Mouse (Mus musculus) stomach, embryonic 14.5 days (tissue): ENCODE results near the gene Gm13275. TPM values are rescaled to one million over a fixed set of nuclear protein-coding genes. Genes with fewer than 3 reads are reported as not detected.
"Not testable (repeated sequence)": the region's sequence is repeated elsewhere in the genome, so short reads cannot be mapped to it uniquely, and the experiment has no call there.

Experiments
- ATAC-seq: fragments of 200-750 bp; cut with Nextera tagmentation; 2 replicates; pipeline ENCODE4 v1.8.0; 2017; ENCODE audit warnings: low read depth, moderate TSS enrichment; ENCODE audit not compliant: insufficient number of reproducible peaks, insufficient read depth, low FRiP score
- H3K27ac ChIP-seq: fragments of 300-500 bp; sonication (generic); 2 replicates; pipeline ENCODE4 v1.5.1; 2014; ENCODE audit warnings: mild to moderate bottlenecking, low read length, moderate library complexity, mixed read lengths
- H3K27me3 ChIP-seq: fragments of 300-500 bp; sonication (generic); 2 replicates; pipeline ENCODE4 v1.6.1; 2014; ENCODE audit warnings: low read length, control low read depth, mixed read lengths; ENCODE audit not compliant: control insufficient read depth, insufficient read depth
- H3K36me3 ChIP-seq: fragments of 300-500 bp; sonication (generic); 2 replicates; pipeline ENCODE4 v1.6.1; 2014; ENCODE audit warnings: mild to moderate bottlenecking, control low read depth, low read length, moderate library complexity, mixed read lengths; ENCODE audit not compliant: control insufficient read depth, insufficient read depth
- H3K4me1 ChIP-seq: fragments of 300-500 bp; sonication (generic); 2 replicates; pipeline ENCODE4 v1.6.1; 2014; ENCODE audit warnings: low read length, control low read depth, mixed read lengths; ENCODE audit not compliant: control insufficient read depth, insufficient read depth
- H3K4me2 ChIP-seq: fragments of 300-500 bp; sonication (generic); replicated peaks from 2 replicates; pipeline ENCODE4 v1.6.1; 2014; ENCODE audit warnings: low read depth, low read length, control low read depth
- H3K4me3 ChIP-seq: fragments of 300-500 bp; sonication (generic); 2 replicates; pipeline ENCODE4 v1.5.1; 2014; ENCODE audit warnings: low read depth, low read length, control low read depth
- H3K9ac ChIP-seq: fragments of 300-500 bp; sonication (generic); replicated peaks from 2 replicates; pipeline ENCODE4 v1.6.1; 2014; ENCODE audit warnings: low read depth, mild to moderate bottlenecking, control low read depth, low read length, moderate library complexity, mixed read lengths
- H3K9me3 ChIP-seq: fragments of 300-500 bp; sonication (generic); 2 replicates; pipeline ENCODE4 v1.6.1; 2016; ENCODE audit warnings: low read depth, low read length, control low read depth; ENCODE audit not compliant: control insufficient read depth
- WGBS: fragments of 180-500 bp; shearing (Covaris S2); extraction: QIAGEN DNeasy Blood & Tissue Kit; methylation state at CpG from one replicate; pipeline ENCODE4 v1.1.7; 2014; 5-methylcytosine and 5-hydroxymethylcytosine counted together
- polyA plus RNA-seq: library from polyadenylated mRNA; unstranded; fragments of >200 nt; fragmentation: Nextera tagmentation; extraction: Ambion mirVana; gene quantifications from 2 replicates; pipeline ENCODE4 v1.2.1, GENCODE M21; 2014

Gene Gm13275
- polyA plus RNA-seq, 1 experiment from 2014 or later = not detected

DNA sequence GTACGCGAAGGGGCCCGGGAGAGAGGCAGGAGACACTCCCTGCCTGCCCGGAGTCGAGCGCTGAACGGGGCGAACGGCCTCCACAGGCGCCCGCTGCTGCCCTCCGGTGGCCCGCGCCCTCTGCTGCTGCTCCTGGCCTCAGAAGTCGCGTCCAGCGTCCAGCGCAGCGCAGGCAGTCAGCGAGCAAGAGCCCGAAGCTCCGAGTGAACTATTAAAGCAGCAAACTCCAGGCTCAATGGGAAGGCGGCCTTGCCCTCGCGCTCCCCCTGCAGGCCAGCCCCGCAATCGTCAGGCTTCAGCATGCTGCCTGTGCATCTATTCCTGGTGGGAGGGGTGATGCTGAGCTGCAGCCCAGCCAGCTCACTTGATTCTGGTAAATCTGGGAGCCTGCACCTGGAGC, 8.9 kb upstream of the Gm13275 start, which contains the start of gene Gm13276:
Gene Gm13276, plus strand, starts transcription at position 301 of the 400 bp plus-strand sequence.
- H3K27ac ChIP-seq, H3K36me3 ChIP-seq, H3K9ac ChIP-seq, H3K4me3 ChIP-seq, H3K27me3 ChIP-seq, H3K4me1 ChIP-seq, H3K9me3 ChIP-seq, H3K4me2 ChIP-seq, ATAC-seq: not testable (repeated sequence)
- no CpG with 5 or more reads among the region's 27 CpGs for WGBS

DNA sequence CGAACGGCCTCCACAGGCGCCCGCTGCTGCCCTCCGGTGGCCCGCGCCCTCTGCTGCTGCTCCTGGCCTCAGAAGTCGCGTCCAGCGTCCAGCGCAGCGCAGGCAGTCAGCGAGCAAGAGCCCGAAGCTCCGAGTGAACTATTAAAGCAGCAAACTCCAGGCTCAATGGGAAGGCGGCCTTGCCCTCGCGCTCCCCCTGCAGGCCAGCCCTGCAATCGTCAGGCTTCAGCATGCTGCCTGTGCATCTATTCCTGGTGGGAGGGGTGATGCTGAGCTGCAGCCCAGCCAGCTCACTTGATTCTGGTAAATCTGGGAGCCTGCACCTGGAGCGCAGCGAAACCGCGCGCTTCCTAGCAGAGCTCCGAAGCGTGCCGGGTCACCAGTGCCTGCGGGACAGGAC, 5.9 kb upstream of the Gm13275 start, which contains the start of gene Gm13277:
Gene Gm13277, plus strand, starts transcription at position 231 of the 400 bp plus-strand sequence.
- not testable (repeated sequence) for H3K4me1 ChIP-seq, H3K27me3 ChIP-seq

DNA sequence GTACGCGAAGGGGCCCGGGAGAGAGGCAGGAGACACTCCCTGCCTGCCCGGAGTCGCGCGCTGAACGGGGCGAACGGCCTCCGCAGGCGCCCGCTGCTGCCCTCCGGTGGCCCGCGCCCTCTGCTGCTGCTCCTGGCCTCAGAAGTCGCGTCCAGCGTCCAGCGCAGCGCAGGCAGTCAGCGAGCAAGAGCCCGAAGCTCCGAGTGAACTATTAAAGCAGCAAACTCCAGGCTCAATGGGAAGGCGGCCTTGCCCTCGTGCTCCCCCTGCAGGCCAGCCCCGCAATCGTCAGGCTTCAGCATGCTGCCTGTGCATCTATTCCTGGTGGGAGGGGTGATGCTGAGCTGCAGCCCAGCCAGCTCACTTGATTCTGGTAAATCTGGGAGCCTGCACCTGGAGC, 3.0 kb upstream of the Gm13275 start, which contains the start of gene Gm13278:
Gene Gm13278, plus strand, starts transcription at position 301 of the 400 bp plus-strand sequence.
- H3K9me3 ChIP-seq, H3K27ac ChIP-seq, H3K4me1 ChIP-seq, H3K27me3 ChIP-seq, H3K9ac ChIP-seq, H3K4me3 ChIP-seq, H3K4me2 ChIP-seq, ATAC-seq, H3K36me3 ChIP-seq: not testable (repeated sequence)
- no CpG with 5 or more reads among the region's 28 CpGs for WGBS

More for the DNA sequence above, 5.9 kb upstream of the Gm13275 start, which contains the start of gene Gm13277:
- not testable (repeated sequence) for H3K27ac ChIP-seq, H3K9ac ChIP-seq, H3K9me3 ChIP-seq, H3K4me2 ChIP-seq, H3K36me3 ChIP-seq, H3K4me3 ChIP-seq, ATAC-seq
- WGBS = 0% methylated on average over 4 of the region's 28 CpGs

DNA sequence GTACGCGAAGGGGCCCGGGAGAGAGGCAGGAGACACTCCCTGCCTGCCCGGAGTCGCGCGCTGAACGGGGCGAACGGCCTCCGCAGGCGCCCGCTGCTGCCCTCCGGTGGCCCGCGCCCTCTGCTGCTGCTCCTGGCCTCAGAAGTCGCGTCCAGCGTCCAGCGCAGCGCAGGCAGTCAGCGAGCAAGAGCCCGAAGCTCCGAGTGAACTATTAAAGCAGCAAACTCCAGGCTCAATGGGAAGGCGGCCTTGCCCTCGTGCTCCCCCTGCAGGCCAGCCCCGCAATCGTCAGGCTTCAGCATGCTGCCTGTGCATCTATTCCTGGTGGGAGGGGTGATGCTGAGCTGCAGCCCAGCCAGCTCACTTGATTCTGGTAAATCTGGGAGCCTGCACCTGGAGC, 2.8 kb downstream of the Gm13275 start, which contains the start of gene Gm13279:
Gene Gm13279, plus strand, starts transcription at position 301 of the 400 bp plus-strand sequence.
- not testable (repeated sequence) for H3K9me3 ChIP-seq, H3K27me3 ChIP-seq, H3K36me3 ChIP-seq, H3K4me2 ChIP-seq, H3K9ac ChIP-seq, H3K4me1 ChIP-seq, ATAC-seq, H3K4me3 ChIP-seq, H3K27ac ChIP-seq
- WGBS = no CpG with 5 or more reads among the region's 28 CpGs

DNA sequence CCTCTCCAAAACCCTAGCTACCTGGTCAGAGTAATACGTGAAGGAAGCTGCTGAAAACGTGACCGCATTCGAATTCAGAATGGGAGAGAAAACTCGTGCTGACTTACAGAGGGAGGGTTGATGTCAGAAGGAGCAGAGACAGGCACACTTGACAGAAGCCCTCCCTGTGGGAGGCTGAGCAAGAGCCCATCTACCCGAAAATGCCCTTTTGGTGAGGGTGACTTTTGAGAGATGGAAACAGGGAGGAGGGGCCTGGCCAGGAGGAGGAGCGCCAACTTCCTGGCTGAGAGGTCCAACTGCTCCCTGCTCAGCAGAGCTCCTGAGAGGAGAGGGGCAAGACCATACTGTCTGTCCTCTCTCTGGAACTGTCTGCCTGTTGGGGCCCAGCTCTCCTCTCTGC, 5.1 kb downstream of the Gm13275 start, which contains the start of gene Gm13285:
Gene Gm13285, plus strand, starts transcription at position 301 of the 400 bp plus-strand sequence.
- H3K36me3 ChIP-seq, H3K27me3 ChIP-seq, H3K9ac ChIP-seq, H3K4me1 ChIP-seq, H3K4me2 ChIP-seq, H3K27ac ChIP-seq, ATAC-seq, H3K4me3 ChIP-seq, H3K9me3 ChIP-seq: not testable (repeated sequence)
- 25% methylated on average over 1 of the region's 7 CpGs for WGBS

DNA sequence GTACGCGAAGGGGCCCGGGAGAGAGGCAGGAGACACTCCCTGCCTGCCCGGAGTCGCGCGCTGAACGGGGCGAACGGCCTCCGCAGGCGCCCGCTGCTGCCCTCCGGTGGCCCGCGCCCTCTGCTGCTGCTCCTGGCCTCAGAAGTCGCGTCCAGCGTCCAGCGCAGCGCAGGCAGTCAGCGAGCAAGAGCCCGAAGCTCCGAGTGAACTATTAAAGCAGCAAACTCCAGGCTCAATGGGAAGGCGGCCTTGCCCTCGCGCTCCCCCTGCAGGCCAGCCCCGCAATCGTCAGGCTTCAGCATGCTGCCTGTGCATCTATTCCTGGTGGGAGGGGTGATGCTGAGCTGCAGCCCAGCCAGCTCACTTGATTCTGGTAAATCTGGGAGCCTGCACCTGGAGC, 8.7 kb downstream of the Gm13275 start, which contains the start of gene Gm13287:
Gene Gm13287, plus strand, starts transcription at position 301 of the 400 bp plus-strand sequence.
- H3K4me1 ChIP-seq, H3K4me2 ChIP-seq, H3K36me3 ChIP-seq, H3K27me3 ChIP-seq, H3K27ac ChIP-seq, H3K9ac ChIP-seq, ATAC-seq, H3K9me3 ChIP-seq, H3K4me3 ChIP-seq: not testable (repeated sequence)
- WGBS = no CpG with 5 or more reads among the region's 29 CpGs

DNA sequence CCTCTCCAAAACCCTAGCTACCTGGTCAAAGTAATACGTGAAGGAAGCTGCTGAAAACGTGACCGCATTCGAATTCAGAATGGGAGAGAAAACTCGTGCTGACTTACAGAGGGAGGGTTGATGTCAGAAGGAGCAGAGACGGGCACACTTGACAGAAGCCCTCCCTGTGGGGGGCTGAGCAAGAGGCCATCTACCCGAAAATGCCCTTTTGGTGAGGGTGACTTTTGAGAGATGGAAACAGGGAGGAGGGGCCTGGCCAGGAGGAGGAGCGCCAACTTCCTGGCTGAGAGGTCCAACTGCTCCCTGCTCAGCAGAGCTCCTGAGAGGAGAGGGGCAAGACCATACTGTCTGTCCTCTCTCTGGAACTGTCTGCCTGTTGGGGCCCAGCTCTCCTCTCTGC, 10.9 kb downstream of the Gm13275 start, which contains the start of gene Gm13288:
Gene Gm13288, plus strand, starts transcription at position 301 of the 400 bp plus-strand sequence.
- H3K4me3 ChIP-seq, H3K9me3 ChIP-seq, ATAC-seq, H3K4me2 ChIP-seq, H3K27me3 ChIP-seq, H3K36me3 ChIP-seq, H3K27ac ChIP-seq, H3K9ac ChIP-seq, H3K4me1 ChIP-seq: not testable (repeated sequence)
- WGBS = no CpG with 5 or more reads among the region's 8 CpGs

DNA sequence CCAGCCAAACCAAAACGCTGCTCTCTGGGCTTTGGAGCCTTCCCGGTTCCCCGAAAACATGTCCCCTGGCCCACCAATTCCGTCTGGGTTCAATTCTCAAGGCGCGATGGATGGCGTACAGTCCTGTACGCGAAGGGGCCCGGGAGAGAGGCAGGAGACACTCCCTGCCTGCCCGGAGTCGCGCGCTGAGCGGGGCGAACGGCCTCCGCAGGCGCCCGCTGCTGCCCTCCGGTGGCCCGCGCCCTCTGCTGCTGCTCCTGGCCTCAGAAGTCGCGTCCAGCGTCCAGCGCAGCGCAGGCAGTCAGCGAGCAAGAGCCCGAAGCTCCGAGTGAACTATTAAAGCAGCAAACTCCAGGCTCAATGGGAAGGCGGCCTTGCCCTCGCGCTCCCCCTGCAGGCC, 11.5 kb downstream of the Gm13275 start:
- H3K36me3 ChIP-seq, ATAC-seq, H3K9me3 ChIP-seq, H3K9ac ChIP-seq, H3K4me1 ChIP-seq, H3K4me3 ChIP-seq, H3K27me3 ChIP-seq, H3K4me2 ChIP-seq, H3K27ac ChIP-seq: not testable (repeated sequence)
- no CpG with 5 or more reads among the region's 34 CpGs for WGBS

DNA sequence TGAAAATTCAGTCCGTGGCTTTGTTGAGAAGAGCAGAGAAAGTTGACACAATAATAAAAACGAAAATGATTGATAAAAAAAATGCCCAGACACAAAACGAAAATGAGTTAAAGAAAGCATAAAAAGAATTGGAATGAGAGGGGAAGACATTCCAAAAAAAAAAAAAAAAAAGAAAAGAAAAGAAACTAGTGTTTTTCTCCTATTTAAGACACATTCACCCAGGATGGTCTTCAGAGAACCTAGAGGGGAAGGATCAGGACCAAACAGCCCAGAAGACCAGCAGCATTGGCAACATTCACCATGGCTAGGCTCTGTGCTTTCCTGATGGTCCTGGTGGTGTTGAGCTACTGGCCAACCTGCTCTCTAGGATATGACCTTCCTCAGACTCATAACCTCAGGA, 21.6 kb downstream of the Gm13275 start, which contains the start of gene Ifna7:
Gene Ifna7, plus strand, starts transcription at position 301 of the 400 bp plus-strand sequence.
- no peaks in the 10 kb centered on the region for H3K9me3 ChIP-seq
- 52% methylated on average over 3 of the region's 3 CpGs for WGBS

More for the DNA sequence above, 21.6 kb downstream of the Gm13275 start, which contains the start of gene Ifna7:
- no peak within 1 kb of the TSS for H3K4me2 ChIP-seq
- no peak for ATAC-seq
- H3K4me3 ChIP-seq = no peak within 1 kb of the TSS
- no peaks in the 10 kb centered on the region for H3K4me1 ChIP-seq
- H3K27me3 ChIP-seq = no peaks in the 10 kb centered on the region; the same call in 1 of the 2 replicates
- no peaks in the 10 kb centered on the region for H3K36me3 ChIP-seq
- H3K9ac ChIP-seq = no peak within 1 kb of the TSS
- no peak within 1 kb of the TSS for H3K27ac ChIP-seq
